Mouse (Mus musculus) induced T-regulatory cell, adult 2 months (primary cell): ENCODE results near the gene Fam57b.

ENCODE experiments used
- DNase-seq: peaks from one replicate; pipeline ENCODE4 v3.0.0-alpha.2; 2012; ENCODE audit warnings: low read depth

Gene Fam57b

DNA sequence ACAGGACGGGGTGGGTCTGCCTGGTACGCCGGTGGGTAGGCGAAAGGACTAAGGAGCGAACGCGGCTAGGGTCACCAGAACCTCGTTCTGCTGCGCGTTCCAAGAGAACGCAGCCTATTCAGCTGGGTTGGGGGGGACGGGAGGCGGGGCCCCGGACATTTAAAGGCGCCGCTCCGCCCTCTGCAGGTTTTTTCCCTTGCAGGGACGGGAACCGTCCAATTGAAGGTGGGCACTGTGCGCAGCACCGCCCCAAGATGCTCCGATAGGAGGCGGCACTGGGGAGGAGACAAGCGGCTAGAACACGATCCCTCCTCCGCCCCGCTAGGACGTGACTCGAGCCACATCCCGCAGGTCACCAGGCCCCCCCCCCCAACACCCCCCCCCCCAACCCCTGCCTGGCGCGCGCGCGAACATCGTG lies 1.6 kb downstream of the Fam57b start:
- DNase-seq: peak; percentile 98

DNA sequence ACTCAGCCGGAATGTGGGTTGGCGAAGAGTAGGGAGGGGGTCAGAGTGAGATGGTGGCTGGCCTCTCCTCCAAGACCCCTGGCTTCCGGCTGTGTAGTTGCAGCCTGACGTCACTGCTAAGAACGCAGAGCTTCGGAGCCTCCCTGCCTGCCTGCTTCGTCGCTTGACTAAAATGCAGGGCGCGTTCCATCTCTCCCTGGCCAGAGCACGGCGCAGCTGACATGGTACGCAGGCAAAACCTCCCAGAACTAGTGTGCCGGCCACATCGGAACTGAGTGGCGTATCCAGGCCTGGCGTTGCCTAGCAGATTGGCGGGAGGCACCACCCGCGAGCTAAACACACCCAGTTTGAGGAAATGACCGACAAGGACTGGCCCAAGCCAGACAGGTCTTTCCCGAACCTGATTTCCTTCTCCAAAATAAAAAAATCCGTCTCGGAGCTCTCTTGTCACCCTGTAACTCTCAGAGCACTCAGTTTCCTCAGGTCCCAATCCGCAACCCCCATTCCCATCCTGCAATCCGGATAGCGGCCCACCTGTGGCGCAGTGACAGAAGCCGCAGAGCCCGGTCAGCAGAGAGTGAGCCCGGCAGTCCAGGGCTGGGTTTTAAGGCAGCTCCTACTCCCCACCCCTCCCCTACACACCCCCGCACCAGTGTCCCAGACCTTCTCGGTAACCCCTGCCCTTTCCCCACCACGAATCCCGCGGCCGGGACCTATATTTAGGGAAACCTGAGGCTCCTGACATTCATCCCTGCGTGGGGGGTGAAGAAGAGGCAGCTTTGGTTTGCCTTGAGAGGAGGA lies 2.2 kb downstream of the Fam57b start:
- no peak for DNase-seq

DNA sequence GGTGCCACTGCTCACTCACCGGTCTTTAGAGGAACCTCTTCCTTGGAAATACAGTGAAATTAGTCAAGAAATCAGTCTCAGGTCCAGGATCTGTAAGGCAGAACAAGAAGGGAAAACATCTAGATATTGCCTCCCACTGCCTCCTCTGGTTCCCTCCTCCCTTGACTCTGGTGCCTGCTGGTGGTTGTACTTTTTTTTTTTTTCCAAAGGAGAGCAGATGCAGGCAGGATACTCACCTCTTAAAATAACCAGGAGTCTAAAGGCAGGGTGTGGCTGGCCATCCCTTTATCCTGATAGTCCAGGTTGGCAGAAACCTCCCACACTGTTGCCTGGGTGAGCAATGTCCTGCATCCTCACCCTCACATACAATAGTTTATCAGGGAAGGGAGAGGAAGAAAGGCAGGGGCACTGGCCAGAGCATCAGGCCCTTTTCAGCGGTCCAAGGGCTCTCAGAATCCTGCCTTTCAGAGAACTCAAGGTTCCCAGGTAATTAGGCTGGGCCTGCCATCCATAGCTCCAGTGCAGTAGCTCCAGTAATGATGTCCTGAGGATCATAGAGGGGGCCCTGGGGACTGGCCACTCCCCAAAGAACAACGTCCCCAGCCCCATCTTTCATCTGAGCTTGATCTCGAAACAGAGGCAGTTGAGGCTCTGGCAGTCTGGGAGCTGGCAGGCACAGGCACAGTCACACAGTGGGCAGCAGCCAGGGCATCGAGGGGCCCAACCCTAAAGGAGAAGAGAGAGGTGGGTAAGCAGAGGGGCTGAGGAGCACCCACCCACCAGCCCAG lies 3.0 kb downstream of the Fam57b start:
- DNase-seq: no peak

DNA sequence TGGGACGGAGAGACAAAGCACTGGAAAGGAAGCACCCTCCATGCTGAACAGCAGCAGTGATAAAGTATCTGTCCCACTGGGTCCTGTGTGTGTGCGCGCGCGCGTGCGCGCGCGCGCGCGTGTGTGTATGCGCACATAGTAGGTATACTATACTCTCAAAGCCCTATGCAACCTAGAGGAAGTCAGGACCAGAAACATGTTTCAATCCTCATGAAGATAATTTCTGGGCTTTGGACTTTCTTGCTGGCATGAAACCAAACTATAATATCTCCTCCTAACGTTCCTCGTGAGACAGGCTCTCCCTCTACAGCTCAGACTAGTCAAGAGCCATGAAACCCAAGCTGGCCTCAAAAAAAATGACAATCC lies 3.6 kb downstream of the Fam57b start:
- no peak for DNase-seq

DNA sequence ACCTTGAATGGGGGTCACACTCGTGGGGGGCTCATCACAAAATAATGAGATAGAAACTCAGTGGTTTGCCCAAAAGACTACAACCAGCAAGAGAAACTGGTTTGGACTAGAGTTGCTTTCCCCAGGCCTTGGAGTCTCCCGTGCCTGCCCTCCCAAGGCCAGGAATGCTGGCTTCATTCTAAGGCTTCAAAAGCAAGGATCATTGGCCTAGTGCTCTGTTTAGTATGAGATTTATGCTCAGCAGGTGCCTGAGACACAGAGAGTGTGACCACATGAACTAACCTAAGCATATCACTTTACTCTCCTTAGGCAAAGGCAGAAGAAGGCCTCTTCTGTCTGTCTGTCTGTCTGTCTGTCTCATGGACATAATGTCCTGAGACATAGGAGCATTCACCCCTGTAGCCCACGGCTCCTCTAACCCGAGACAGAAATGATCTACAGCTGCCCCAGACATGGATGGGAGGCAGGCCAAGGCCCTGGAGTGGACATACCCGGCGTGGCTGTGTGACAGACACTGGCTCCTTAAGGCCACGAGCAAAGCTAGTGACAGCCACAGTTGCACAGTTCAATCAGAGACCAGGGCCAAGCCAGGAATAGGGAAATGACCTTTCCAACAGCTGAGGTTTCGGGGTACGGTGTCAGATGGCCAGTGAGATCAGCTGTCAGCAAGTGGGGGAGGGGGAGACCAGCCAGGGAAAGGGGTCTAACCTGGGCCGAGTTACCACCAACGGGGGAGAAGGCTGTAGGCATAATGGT lies 4.8 kb downstream of the Fam57b start:
- no peak for DNase-seq

DNA sequence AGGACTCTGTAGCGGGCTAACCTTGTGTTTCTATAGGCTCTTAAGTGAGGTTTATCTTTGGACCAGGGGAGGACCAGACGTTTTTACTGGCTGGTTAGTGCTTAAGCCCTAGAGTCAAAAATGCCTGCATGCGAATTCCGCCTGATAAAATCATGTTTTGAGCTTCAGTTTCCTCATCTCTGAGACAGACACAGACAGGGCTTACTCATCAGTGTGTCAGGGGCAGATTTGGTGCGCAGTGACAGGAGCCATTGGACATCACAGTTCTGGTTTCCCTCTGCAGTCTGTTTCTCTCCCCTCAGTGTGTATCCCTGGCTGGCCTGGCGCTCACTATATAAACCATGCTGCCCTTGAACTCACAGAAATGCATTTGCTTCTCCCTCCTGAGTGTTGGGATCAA lies 5.7 kb downstream of the Fam57b start:
- no peak for DNase-seq

DNA sequence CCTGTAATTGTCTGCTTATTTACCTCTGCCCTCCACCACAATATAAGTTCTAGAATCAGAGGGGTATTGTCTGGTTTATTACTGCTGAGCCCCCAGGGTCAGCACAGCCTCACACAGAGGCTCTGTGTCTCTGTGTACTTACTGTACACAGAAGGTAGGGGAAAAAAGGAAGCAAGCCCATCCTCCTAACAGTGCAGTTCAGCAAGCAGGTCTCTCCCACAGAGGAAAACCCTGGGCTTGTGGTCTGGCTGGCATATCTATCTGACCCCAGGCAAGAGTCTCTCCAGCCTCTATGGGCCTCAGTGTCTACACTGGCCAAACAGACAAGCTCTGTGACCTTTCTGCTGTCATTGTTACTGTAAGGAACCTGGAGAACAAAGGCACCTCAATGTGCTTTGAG lies 6.3 kb downstream of the Fam57b start:
- DNase-seq: no peak

DNA sequence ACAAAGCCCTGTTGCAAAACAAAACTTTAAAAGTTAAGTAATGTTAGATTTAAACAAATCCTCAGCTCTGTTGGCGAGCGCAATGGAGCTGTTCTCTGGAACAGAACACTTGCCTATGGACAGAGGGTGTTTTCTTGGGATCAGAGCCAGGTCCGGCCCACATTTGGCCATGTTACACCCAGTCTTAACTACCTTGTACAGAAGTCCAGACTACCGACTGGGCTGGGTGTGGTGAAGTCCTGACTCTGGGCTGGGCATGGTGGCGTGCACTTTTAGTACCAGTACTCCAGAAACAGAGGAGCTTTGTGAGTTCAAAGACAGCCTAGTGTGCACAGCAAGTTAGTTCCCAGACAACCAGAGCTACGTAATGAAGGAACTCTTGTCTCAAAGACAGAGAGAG lies 9.5 kb downstream of the Fam57b start:
- no peak for DNase-seq

DNA sequence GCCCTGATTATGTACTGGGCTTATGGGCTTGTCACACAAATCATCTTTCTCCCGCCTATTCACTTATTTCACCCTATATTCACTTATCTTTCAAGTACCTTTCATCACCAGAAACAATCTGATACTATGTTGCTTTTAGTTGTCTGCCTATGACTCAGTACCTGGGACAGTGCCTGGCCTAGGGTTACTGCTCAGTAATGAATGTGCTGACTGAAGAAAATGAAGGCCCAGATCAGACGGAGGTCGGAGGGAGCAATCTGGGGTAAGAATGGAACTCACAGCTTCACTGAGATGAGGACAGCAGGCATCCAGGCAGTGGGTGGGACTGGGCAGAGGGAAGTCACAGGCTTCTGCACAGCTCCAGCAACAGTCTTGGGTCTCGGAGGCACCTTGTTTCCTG lies 9.9 kb downstream of the Fam57b start:
- DNase-seq: no peak

DNA sequence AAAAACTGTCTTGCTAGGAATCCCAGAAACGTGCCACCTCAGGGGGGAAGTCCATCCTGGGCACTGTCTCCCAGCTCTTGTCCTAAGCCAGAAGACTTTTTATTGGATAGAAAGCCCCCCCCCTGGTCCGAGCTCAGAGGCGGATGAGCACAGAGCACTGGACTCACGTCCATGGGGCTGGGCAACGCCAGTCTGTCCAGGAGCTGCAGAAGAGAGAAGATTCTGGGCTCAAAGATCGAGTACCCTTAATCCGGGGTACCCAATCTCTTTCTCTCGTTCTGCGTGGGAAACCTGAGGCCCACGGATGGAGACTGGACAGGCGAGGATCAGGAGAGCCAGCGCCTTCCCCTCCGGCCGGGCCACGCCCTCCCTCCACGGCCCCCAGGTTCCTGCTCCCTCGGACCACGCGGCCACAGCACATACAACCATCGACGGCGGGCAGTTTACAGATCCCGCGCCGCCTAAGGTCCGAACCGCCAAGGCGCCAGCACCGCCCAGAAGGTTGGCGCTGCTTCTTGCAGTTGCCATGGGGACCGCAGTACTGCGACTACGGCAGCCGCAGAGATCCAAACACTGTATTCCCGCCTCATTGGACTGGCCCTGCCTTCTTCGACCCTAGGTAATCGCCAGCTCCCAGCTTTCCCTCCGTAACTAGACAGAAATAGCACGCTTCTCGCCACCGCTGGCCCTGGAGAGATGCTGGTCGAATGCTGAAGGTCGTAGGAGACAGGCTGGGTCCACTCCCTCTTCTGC lies 11.4 kb downstream of the Fam57b start:
- peak; percentile 62 for DNase-seq

DNA sequence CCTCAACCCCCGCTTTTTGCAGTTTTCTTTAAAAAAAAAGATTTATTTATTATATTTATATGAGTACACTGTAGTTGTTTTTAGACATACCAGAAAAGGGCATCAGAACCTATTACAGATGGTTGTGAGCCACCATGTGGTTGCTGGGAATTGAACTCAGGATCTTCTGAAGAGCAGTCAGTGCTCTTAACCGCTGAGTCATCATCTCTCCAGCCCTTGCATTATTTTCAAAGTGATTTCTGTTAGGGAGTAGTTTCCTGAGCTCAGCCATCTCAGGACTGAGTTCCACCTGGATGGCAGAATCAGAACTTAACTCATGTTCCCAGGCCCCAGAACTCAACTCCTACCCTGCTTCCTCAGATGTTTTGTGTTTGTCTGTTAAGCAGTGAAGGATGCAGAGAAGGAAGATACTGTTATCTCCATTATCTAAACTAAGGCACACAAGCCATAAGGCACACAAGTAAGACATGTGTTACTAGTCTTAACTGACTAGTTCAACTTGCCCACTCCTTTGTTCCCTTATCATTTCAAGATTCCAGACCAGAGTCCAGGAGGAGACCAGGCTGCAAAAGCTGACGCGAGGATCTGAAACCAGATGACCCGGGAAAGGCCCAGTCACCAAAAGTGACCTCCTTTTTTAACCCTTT lies 12.4 kb downstream of the Fam57b start:
- DNase-seq: no peak

DNA sequence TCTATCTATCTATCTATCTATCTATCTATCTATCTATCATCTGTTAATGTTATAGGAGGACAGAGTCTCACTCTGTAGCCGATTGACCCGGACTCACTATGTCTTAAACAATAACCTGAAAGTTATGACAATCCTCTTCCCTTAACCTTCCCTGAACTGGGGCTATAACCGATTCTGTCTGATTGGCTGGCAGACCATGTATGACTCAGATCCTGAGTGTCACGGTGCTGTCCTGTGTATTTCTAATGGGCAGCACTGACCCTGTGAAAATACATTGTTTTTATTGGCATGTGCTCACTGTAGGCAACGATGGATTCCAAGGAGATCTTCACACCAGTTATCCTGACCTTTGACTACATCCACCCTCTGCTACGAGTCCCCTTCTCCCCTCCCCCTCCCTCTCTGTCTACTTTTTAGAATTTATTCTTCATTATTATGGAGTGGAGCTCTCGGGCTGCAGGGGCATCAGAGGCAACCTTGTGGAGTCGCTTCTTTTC lies 18.3 kb downstream of the Fam57b start:
- no peak for DNase-seq

DNA sequence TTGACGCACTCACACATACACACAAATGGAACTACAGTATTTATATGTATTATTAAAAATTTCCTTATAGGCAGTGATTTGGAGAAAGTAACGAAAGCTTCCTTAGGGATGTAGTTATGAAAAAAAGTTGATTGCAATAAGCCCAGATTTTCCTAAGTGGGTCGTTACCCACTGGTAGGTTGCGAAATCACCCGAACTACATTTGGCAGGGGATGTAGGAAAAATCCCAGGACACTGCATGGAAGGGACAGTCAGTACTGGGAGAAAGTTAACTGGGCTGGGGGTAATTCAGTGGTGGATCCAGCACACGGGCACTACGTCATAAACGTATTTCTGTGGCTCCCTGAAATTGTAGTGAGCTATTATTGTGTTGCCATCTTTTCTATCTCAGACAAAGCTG lies 19.0 kb downstream of the Fam57b start:
- no peak for DNase-seq

DNA sequence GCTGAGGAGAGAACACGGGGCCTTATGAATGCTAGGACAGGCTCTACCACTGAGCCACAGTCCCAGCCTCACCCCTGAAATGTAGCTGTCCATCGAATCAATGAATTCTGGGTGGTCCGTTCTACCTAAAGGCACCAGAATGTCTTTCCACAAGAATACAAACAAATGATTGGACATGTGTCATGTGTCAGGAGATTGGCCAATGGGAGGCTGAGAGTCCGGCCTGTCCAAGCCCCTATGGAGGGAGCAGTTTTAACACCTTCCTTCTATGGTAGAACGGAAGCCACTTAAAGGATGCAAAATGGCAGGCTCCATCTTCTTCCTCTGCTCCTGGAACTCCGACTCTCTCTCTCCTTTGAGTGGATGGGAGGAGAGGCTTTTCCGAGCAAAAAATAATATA lies 20.1 kb downstream of the Fam57b start:
- DNase-seq: no peak

DNA sequence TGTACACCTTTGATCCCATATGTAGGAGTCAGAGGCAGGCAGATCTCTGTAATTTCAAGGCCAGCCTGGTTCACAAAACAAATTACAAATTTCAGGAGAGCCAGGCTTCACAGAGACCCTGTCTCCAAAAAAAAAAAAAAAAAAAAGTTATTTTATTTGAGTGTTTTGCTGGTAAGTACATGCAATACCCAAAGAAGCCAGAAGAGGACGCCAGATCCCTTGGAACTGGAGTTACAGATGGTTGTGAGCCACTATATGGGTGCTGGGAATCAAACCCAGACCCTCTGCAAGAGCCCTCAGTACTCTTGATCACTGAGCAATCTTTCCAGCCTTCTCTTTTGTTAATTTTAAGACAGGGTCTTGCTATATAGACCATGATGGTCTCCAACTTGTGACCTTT lies 21.4 kb downstream of the Fam57b start:
- DNase-seq: no peak

DNA sequence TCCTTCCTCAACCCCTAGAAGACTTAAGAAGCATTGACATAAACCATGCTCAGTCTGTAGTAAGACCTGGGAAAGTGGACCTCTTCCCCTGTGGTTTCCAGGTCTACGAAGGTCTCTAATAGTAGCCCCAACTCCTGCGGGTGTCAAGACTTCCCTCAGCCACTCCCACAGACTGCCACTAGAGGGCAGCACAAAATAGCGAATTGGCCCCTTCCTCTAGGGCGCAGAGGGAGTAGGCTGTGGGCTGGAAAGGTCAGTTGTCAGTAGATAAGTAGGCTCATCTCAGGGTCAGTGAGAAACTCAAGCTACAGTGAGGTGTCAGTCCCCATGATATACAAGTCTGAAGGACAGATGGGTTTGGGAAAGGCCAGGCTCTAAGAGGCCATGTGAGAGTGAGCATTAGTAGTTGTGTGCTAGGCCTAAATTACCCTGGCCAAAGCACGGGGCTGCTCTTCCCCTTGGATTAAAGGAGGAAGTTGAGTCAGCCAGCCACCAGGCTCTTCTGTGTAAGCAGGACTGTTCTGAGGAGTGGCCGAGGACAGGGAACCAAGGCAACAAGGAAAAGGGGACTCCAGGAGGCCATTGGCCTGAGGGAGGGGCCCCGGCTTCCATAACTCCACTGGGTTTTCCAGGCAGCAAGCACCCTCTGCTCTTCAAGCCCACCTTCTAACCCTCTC lies 24.5 kb downstream of the Fam57b start:
- peak; percentile 90 for DNase-seq

DNA sequence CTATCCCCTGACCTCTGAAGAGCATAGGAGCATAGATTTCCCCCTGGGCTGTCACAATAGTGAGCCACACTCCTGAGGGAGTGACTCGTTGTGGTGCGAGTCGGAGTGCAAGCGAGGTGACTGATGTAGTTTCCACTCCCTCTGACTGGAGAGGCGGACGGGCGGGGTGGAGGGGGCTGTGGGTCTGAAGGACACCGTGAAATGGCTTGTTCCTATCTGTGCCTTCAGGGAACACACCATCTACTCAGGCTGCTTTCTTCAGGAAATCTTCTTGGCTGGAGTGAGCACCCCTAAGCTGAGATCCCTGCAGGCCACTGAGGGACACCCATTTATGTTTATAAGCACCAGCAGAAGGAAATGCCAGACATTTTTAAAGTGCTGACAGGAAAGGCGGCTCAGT lies 25.3 kb downstream of the Fam57b start:
- no peak for DNase-seq

DNA sequence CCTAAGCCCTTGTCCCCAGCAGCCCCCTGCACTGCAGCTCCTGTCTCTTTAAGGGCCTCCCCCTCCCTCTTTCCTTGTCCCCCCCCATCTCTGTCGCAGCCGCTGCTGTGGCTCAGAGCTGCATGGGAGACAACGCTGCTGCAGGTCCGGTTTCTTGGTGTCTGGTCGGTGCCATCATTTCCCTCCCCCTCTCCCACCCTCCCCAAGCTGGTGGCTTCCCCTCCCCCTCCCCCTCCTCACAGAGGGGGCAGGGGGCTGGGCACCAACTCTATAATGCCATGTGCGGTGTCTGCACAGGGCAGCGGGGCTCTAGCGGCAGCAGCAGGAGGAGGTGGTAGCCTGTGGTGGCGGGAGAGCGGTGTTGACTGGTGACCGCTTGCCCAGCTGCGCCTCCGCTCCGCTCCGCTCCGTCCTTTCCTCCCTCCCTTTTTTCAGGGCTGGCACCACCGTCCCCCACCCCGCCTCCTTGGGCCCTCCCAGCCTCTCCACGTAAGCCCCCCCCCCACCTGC lies 25.8 kb downstream of the Fam57b start:
- no peak for DNase-seq

DNA sequence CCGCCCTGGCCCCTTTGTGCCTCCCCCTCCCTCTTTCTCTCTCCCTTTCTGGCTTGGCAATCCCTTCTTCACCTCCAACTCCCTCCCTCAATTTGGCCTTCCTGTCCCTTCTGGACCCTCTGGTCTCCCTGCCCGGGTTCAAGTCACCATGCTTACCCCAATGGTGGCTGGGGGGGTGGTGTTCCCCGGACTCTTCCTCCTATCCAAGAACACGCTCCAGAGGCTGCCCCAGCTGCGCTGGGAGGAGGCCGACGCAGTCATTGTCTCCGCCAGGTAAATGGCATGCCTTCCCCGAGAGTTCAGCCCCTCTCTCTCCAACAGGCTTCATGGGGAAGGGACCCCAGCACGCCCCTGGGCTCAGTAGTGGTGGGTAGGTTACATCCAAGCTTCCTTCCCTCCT lies 26.5 kb downstream of the Fam57b start:
- DNase-seq: no peak

DNA sequence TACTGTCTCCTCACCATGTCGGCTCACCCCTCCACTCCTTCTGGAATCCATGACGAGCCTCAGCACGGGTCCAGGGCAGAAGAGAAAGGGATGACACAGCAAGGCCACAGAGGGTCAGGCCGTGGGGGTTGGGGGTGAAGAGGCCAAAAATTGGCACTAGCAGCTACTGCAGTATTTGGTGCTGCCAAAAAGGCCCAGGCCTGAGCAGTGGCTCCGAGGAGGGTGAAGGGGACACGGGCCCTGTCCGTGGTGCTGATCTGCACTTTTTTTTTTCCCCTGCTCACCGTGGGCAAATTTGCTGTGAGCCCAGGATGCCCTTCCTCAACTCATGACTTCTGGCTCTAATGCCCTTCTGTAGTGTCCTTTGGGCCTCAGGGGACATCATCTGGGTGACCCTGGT lies 27.9 kb downstream of the Fam57b start:
- peak; percentile 51 for DNase-seq

DNA sequence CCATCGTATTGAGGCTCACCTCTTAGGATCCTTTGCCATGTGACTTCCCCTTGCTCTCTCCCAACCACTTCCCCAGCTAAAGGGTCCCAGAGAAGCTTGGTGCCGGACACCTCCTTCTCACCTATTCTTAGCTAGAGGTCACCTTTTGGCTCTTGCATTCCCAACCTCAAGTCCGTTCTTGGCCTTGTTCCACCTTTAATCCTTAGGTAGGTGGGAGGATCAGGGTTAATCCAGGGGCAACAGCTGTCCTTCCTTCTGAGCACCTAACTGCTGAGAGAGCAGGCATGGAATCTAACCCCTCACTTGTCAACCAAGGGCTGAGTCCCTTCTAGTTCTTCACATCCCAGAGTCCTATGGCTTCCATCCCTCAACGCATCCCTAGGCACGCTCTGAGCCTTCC lies 28.5 kb downstream of the Fam57b start:
- DNase-seq: no peak
